Mouse (Mus musculus) gastrocnemius, postnatal 4 days (tissue): Measurements from ENCODE around the gene Ccdc6. TPM values are rescaled to one million over a fixed set of nuclear protein-coding genes. Genes with fewer than 3 reads are reported as not detected.

ENCODE experiments used
- DNase-seq, 2 experiments: peaks; one replicate each; pipeline ENCODE4 v3.0.0; 2021 to 2022; ENCODE audit warnings: low spot score in 2 of 2, mixed read lengths in 2 of 2
- total RNA-seq, 2 experiments: library from RNA; stranded (reverse); gene quantifications; 2 replicates each; pipeline ENCODE4 v1.2.3; 2021

The Ccdc6 gene
- total RNA-seq, 2 experiments from 2014 or later = 65.3 to 73.4 TPM

DNA sequence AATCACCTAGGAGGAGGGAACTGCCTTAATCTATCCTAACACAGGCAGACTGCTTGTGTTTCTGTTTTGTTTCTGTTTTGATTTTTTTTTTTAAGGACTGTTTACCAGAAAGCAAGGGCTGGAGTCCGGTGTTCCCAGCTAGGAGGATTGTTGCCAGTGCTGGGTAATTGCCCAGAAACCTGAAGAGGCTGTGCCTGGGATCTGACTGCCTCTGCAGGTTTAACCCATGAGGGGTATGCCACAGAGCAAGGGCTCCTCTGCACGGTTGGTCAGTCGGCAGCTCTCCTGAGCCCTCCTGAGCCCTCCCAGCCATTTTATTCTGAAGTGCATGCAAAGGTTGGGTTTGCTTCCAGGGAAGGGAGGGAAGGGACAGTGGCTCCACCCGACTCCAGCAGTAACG is 66.8 kb downstream of the Ccdc6 start:
- DNase-seq = no peak

DNA sequence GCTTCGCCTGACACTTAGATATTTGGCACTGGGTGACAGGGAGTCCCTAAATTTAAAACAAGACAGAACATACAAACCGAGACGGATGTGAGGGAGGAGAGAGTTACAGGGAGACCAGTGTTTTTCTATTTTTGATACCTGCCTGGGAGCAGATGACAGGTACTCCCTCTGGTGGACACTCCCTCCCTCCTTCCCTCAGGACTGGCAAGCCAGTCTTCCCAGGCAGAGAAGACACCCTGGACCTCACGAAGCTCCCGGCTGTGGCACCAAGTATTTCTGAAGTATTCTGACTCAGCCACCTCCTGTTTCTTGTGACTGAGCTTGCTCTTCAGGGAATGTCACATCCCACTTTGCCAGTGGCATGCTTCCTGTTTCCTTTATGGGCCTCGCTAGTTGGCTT is 69.0 kb downstream of the Ccdc6 start:
- no peak for DNase-seq

GRCm38 (mm10) chr10:70166427-70166826 is 69.5 kb downstream of the Ccdc6 start:
- no peak for DNase-seq

GRCm38 (mm10) chr10:70167625-70168024 is 70.7 kb downstream of the Ccdc6 start:
- DNase-seq = no peak

- DNase-seq = no peak
These were observed 71.5 kb downstream of the Ccdc6 start for GRCm38 (mm10) chr10:70168396-70168795.

DNA sequence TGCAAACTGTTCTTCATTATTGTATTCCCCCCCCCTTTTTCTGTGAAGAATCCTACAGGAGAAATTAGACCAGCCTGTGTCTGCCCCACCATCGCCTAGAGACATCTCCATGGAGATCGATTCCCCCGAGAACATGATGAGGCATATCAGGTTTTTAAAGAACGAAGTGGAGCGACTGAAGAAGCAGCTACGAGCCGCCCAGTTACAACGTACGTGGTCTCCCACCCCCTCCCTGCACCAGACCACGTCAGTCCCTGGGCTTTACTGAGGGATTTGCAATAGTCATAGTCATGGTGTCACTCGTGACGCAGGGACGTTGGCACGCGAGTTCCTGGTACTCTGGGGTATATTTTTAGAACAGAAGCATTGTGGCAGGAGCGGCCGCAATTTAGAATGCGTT is 72.1 kb downstream of the Ccdc6 start:
- no peak for DNase-seq

DNA sequence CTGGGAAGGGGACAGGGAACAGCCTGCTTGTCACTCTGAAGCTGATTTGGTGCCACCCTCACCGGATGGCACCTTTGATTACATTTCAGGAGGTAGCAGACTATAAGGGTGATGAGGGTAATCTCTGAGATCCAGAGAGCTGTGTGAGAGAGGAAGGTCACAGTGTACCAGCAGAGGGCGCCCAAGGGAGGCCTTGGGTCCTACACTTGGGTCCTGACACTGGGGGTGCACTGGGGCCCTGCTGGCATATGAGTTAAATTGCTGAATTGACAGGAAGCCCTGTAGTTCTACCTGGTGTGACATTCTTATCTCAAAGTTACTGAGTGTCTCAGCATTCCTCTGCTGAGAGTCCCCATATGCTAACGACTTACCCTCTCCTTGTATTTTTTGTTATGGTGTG is 76.4 kb downstream of the Ccdc6 start:
- peak; percentile 52 to 62 for DNase-seq

GRCm38 (mm10) chr10:70174494-70175190 is 77.7 kb downstream of the Ccdc6 start:
- DNase-seq = no peak

- no peak for DNase-seq
These were observed 83.8 kb downstream of the Ccdc6 start for GRCm38 (mm10) chr10:70180727-70181126.

GRCm38 (mm10) chr10:70181279-70181972 is 84.5 kb downstream of the Ccdc6 start:
- no peak for DNase-seq

DNA sequence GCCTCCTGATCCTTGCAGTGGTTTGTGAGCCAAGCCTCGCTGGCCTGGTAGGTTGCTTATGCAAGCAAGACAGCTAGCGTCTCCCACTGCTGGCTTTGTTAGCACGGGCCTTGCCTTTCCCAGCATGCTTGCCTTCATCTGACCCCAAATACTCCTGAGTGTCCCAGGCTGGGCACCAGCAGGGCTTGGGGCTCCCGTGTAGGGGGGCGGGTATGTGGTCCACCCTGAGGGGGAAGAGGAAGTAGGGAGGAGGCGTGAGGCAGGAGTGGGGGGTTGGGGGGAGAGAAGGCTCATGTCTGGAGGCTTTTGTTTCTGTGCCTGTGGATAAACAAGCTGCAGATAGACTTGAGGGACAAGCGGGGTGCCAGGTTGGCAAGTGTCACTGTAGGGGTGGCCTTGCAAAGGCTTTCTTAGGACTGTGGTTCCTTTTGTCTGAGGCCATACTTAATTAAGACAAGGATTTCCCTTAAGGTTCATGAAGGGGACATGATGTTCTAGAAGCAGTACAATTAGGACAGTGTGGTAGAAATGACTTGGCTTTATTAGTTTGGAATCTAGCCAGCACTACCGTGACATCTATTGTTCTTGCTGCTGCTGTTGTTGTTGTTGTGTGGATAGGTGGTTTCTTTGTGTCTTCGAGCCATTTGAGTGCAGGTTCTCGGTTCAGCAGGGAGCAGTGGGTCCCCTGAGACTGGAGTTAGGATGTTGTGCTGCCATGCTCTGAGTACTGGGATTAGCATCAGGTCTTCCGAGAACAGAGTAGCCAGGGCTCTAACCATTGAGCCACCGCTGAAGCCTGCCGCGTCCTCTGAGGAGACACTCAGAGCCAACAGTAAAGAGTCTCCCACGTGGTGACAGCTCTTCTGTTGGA is 86.5 kb downstream of the Ccdc6 start:
- DNase-seq = no peak

GRCm38 (mm10) chr10:70186136-70186535 is 89.2 kb downstream of the Ccdc6 start:
- no peak for DNase-seq

- no peak for DNase-seq
These were observed 89.7 kb downstream of the Ccdc6 start for GRCm38 (mm10) chr10:70186586-70186985.

GRCm38 (mm10) chr10:70189864-70190263 is 92.9 kb downstream of the Ccdc6 start:
- DNase-seq = no peak

DNA sequence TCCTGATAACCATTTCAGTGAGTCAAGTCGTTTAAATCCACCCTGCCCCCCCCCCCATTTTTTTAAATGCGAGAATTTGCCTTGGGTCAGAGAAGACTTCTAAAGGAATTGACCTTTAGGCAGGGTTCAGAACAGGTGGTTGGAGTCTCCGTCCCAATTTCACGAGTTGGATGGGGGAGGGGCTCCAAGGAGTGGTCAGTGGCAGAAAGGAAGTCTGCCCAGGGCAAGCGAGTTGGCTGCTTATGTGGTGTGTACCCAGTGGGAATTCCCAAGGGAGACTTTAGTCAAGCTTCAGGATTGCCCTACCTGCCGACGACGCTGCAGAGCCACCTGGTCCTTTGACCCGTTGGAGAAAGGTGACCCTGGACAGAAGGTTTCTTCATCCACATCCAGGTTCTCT is 97.4 kb downstream of the Ccdc6 start:
- DNase-seq = no peak

- DNase-seq = no peak
These were observed 98.4 kb downstream of the Ccdc6 start for GRCm38 (mm10) chr10:70195279-70195678.

- DNase-seq = no peak
These were observed 98.9 kb downstream of the Ccdc6 start for GRCm38 (mm10) chr10:70195786-70196185.

DNA sequence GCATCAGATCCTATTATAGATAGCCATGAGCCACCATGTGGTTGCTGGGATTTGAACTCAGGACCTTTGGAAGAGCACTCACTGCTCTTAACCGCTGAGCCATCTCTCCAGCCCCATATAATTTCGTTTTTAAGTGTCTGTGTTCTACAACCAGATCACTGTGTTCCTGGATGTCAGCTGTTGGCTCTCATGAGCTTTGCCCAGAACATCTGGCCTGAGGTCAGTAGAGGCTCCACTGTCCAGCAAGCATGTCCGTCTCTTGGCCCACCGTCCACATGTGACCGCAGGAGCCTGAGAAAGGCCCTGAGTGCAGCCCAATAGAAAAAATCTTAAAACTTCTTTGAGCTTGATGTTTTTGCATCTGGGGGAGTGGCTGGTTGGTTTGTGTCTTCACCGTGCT is 99.7 kb downstream of the Ccdc6 start:
- no peak for DNase-seq

DNA sequence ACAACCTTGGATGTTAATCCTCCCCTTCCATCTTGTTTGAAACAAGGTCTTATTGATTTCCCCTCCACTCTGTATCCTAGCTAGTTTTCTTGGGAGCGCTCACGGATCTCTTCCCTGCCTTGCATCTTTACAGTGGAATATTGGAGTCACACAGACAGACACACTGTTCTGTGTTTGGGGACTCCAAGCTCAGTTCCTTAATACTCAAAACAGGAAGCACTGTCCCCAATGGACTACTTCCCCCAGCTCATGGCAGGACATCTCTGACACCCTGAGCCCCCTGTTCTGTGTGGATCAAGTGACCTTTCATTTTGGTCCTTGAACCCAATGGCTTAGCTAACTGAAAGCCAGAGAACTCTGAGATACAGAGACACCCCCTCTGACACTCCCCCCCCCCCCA is 100.7 kb downstream of the Ccdc6 start:
- no peak for DNase-seq

DNA sequence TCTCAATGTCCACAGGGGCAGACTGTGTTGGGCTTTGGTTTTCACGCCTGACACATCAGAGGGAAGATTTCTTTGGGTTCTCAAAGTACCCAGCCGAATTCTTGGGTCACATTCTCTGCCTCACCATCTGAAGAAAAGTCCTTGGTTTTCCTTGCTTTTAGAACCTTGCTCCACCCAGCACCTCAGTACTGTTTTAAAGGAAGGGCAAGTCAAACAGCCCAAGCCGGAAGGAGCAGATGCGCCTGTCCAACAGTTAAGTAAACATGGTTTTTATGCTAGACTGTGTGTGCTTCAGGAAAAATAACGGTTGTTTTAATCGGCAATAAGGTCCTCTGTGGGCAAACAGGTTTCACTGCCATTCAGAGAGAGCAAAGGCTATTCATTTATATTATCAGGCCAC is 101.1 kb downstream of the Ccdc6 start:
- no peak for DNase-seq

- no peak for DNase-seq
These were observed 102.1 kb downstream of the Ccdc6 start for GRCm38 (mm10) chr10:70198951-70199463.
